Mouse (Mus musculus) skeletal muscle tissue, adult 2 months (tissue): Measurements from ENCODE around the gene Arhgap42.

Source experiments
- DNase-seq: peaks from one replicate; pipeline ENCODE4 v3.0.0-alpha.2; 2012; ENCODE audit warnings: low read depth, low spot score

The Arhgap42 gene

GRCm38 (mm10) chr9:9238438-9239391, at the start of gene Arhgap42:
TSS of gene Arhgap42 (minus strand) at chr9:9239101.
- DNase-seq: peak; percentile 52

DNA sequence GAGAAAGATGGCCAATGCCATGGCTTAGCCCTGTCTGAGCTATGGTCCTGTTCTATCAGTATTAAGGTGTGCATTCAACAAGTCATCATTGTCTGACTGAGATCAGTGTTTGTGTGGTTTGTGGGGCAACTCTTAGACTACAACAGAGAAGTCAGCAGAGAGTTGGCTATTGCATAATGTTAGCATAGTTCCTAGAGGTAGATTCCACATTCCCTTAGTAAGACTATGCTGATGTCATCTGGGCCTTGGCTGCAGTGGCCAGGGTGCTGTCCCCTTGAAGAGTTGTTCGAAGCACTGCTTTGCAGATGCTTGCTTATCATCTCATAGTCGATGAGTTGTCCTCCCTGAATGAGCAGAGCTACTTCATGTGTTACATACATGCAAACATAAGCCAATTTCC, 49.2 kb upstream of the Arhgap42 start:
- DNase-seq: no peak

GRCm38 (mm10) chr9:9269305-9269704, 30.4 kb upstream of the Arhgap42 start:
- DNase-seq: no peak

- no peak for DNase-seq
These were observed 29.0 kb upstream of the Arhgap42 start for GRCm38 (mm10) chr9:9267606-9268601.

DNA sequence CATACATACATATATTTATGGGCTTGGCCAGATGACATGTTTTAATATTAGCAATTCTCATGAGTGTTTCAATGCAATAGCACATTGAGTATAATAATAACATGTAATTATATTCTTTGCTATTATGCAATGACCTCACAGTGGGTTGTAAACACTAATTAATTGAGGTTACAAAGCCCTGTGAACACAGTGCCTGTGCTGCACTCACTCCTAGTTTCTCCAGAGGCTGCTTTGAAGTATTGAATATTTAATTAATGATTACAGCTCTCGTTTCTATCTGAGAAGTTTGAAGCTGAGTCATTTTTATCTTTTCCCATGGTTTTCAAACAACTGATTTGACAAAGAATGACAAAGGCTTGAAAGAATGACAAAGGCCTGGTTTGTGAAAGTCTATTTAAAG, 24.6 kb upstream of the Arhgap42 start:
- no peak for DNase-seq

GRCm38 (mm10) chr9:9262479-9262878, 23.6 kb upstream of the Arhgap42 start:
- DNase-seq: no peak

GRCm38 (mm10) chr9:9254764-9255163, 15.9 kb upstream of the Arhgap42 start:
- DNase-seq: no peak

DNA sequence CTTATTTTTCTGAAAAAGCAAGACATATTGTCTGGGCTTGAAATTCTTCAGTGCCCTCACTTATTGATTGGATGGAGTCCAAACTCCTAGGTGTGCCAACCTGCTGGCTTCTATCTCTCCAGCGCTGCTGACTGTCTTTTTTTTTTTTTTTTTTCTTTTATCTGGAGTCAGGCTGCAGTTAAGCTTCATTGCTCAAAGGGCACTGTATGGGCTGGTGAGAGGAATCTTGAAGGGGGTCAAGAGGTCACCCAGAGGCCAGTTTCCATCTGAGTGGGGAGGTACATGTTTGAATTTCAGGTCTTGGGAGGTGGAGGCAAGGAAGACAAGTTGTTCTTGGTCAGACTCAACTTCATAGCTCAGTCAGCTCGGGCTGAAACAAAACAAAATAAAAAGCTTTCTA, 9.6 kb upstream of the Arhgap42 start:
- no peak for DNase-seq

- no peak for DNase-seq
These were observed 7.1 kb upstream of the Arhgap42 start for GRCm38 (mm10) chr9:9245994-9246393.

GRCm38 (mm10) chr9:9243834-9244233, 4.9 kb upstream of the Arhgap42 start:
- no peak for DNase-seq

- DNase-seq: no peak
These were observed 2.4 kb upstream of the Arhgap42 start for GRCm38 (mm10) chr9:9241202-9241795.

DNA sequence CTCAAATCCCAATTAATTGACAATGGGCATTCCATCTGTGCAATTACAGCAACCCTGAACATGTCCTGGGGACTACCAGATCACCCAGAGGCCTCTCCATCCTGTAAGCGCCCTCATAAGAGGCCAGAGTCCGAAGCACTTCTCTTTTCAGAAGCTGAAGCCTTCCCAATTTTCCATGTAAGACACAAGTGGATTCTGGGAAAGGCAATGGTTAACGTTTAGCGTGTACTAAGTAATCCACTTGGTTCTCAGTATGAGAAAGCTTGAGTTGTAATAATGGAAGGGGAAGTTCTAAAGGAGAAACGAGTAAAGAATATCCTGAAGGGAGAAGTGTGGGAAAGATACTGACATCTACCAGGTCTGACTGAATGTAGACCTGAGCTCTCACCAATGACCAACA, 1.4 kb downstream of the Arhgap42 start:
- no peak for DNase-seq

DNA sequence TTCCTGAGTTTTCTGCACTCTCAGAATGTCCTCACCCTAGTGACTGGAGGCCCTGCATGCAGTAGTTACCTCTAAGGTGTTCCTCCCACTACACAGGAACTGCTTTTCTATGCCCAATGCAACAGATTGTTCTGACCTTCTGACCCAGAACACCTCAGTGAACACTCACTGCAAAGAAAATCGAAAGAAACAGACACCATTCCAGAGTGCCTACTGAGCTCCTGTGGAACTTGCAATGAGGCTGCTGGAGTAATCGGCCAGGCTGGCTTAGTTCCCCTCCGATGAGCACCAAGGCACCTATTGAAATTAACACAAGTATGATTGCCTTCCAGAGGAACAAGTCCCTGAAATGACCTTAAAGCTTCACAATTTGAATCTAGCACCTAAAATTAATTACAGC, 9.2 kb downstream of the Arhgap42 start:
- DNase-seq: no peak

GRCm38 (mm10) chr9:9224837-9225236, 14.1 kb downstream of the Arhgap42 start:
- no peak for DNase-seq

GRCm38 (mm10) chr9:9223384-9223783, 15.5 kb downstream of the Arhgap42 start:
- DNase-seq: no peak

- no peak for DNase-seq
These were observed 16.9 kb downstream of the Arhgap42 start for GRCm38 (mm10) chr9:9221950-9222486.

DNA sequence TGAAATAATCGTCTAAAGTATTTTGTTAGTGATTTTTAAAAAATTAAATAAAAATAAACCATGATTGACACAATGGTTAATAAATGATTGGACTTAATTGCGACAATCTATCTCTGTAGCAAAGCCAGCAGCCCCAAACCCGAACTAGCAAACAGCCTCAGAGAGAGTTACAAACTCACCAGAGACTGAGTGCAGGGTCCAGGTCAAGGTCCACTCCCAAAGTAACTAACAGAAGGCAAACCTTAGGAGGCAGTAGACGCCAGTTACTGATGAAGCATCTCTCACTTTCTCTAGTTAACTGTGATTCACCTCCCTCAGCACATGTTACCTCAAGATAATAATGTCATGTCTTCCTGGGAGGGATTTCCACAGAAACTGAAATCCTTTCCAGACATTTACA, 17.7 kb downstream of the Arhgap42 start:
- no peak for DNase-seq

DNA sequence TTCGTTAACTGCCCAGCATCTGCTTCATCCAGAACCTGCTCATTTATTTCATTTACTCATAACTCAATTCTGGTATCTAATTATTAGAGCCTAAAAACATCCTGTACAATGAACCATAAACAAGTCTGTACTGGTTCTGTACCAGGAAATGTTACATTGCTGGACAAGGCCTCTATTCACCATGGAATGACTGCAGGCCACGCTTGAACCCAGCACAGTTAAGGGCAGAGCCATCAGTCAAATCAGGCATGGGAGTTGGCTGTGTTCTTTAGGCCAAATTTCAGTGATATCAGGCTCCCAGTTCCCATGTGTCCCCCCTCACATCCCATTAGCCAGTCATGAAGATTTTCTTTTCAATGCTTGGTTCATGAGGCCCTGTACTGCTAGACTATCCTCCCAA, 20.6 kb downstream of the Arhgap42 start:
- no peak for DNase-seq

DNA sequence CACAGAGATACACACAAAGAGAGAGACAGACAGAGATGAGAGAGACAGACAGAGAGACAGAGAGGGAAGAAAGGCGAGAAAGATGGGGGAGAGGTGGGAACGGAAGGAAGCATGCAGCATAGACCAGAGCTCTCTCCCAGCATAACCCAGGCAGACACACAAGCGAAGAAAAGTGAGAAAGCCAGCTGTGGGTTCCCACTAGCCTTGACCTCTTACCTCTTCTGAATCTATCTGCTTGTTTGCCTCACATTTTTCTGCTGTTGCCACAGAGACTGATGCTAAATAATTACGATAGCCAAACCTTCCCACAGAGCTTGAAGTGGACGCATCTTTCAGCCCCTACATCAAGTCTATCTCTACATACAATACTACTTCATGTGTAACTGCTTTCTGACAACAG, 24.1 kb downstream of the Arhgap42 start:
- DNase-seq: no peak

- DNase-seq: no peak
These were observed 24.6 kb downstream of the Arhgap42 start for GRCm38 (mm10) chr9:9214296-9214695.

GRCm38 (mm10) chr9:9211411-9212087, 27.4 kb downstream of the Arhgap42 start:
- DNase-seq: no peak
